27 mouse cellular contexts compared by ENCODE assay signal in genomic region chrX:112543115-112543514, GRCm38 (mm10). TPM values are rescaled to one million over a fixed set of nuclear protein-coding genes. Genes with fewer than 3 reads are reported as not detected.
DNase-seq lines count a peak whose midpoint lies in the region; ATAC-seq and TF ChIP-seq lines count a peak whose summit lies in the region.
"Had no signal": no experiment of that assay in that cellular context is flagged by ENCODE, and none has a peak within 500 bp of the region (broad histone marks: within the 10 kb centered on the region; RNA-seq: fewer than 3 reads in every experiment).

No protein-coding gene starts in this region.

- no peaks in the 10 kb centered on the region for H3K9me3 ChIP-seq in forebrain, postnatal 0 days (ENCODE audit: low read length)
- H3K9me3 ChIP-seq in forebrain, embryonic 14.5 days (replicated peaks; ENCODE audit: control insufficient read depth, low read length), result no peaks in the 10 kb centered on the region
- H3K9me3 ChIP-seq: heart, embryonic 10.5 days; hindbrain, embryonic 13.5 days; liver, embryonic 15.5 days; midbrain, embryonic 10.5 days had no signal

- H3K9ac ChIP-seq in forebrain, postnatal 0 days, result no peak overlapping the region
- no peak overlapping the region for H3K9ac ChIP-seq in forebrain, embryonic 14.5 days (ENCODE audit: low read length)
- H3K9ac ChIP-seq: hindbrain, embryonic 13.5 days; liver, embryonic 15.5 days had no signal

- intact Hi-C loops in left cerebral cortex, adult 2 months (cut with DNase I), result no loop called here

- 37% methylated on average over 1 of the region's 1 CpGs for WGBS in forebrain, postnatal 0 days
- WGBS in forebrain, embryonic 14.5 days, result 48% methylated on average over 1 of the region's 1 CpGs

- no peak overlapping the region for H3K27ac ChIP-seq in forebrain, postnatal 0 days (ENCODE audit: low read depth, low read length)
- H3K27ac ChIP-seq in forebrain, embryonic 14.5 days (ENCODE audit: low read depth, low read length), result no peak overlapping the region
- no peak overlapping the region for H3K27ac ChIP-seq in left cerebral cortex, adult 2 months
- H3K27ac ChIP-seq: heart, embryonic 10.5 days; hindbrain, embryonic 13.5 days; liver, embryonic 15.5 days; midbrain, embryonic 10.5 days had no signal

- H3K4me3 ChIP-seq in forebrain, postnatal 0 days (ENCODE audit: low read depth, low read length), result no peak overlapping the region
- H3K4me3 ChIP-seq in forebrain, embryonic 14.5 days (ENCODE audit: low read depth, low read length), result no peak overlapping the region
- H3K4me3 ChIP-seq in left cerebral cortex, adult 2 months, result no peak overlapping the region
- H3K4me3 ChIP-seq: heart, embryonic 10.5 days; hindbrain, embryonic 13.5 days; liver, embryonic 15.5 days; midbrain, embryonic 10.5 days; myocyte had no signal

- H3K27me3 ChIP-seq in forebrain, postnatal 0 days (ENCODE audit: insufficient read depth, low read length), result no peaks in the 10 kb centered on the region
- H3K27me3 ChIP-seq in forebrain, embryonic 14.5 days (replicated peaks; ENCODE audit: control insufficient read depth, insufficient read depth, low read length), result no peaks in the 10 kb centered on the region
- H3K27me3 ChIP-seq: hindbrain, embryonic 13.5 days; liver, embryonic 15.5 days had no signal

- TF ChIP-seq CTCF in forebrain, postnatal 0 days (IDR thresholded peaks at IDR 0.05; ENCODE audit: low read depth), result peak; percentile 21; the same call in 1 of the 2 replicates
- TF ChIP-seq CTCF in left cerebral cortex, adult 2 months (IDR thresholded peaks at IDR 0.05), result peak; percentile 16

- H3K4me2 ChIP-seq in forebrain, postnatal 0 days (ENCODE audit: low read depth), result no peak overlapping the region
- H3K4me2 ChIP-seq in forebrain, embryonic 14.5 days (ENCODE audit: low read length), result no peak overlapping the region
- H3K4me2 ChIP-seq: hindbrain, embryonic 13.5 days; liver, embryonic 15.5 days had no signal

- H3K4me1 ChIP-seq in forebrain, postnatal 0 days (ENCODE audit: insufficient read depth), result no peaks in the 10 kb centered on the region
- H3K4me1 ChIP-seq in forebrain, embryonic 14.5 days (ENCODE audit: control insufficient read depth, insufficient read depth, low read length), result no peaks in the 10 kb centered on the region
- H3K4me1 ChIP-seq: heart, embryonic 10.5 days; hindbrain, embryonic 13.5 days; liver, embryonic 15.5 days; midbrain, embryonic 10.5 days had no signal

- ATAC-seq in forebrain, postnatal 0 days, result no peak
- ATAC-seq in forebrain, embryonic 14.5 days, result no peak
- ATAC-seq: intestine, embryonic 16.5 days had no signal

- DNase-seq in forebrain, postnatal 0 days, result no peak
- no peak for DNase-seq in forebrain, embryonic 14.5 days (ENCODE audit: low spot score)
- DNase-seq in left cerebral cortex, adult 2 months (ENCODE audit: extremely low spot score in 1 of 2, low spot score in 2 of 2), result no peak
- no peak for DNase-seq in left cerebral cortex, adult 9 months (ENCODE audit: low spot score in 2 of 2)
- DNase-seq in thymus, postnatal 4 days, result peak; percentile 11
- DNase-seq in thymus, postnatal 14 days, result no peak
- no peak for DNase-seq in cerebellum, adult 8-10 months
- DNase-seq in layer of hippocampus, postnatal 14 days (ENCODE audit: low spot score in 2 of 2), result no peak
- DNase-seq: adrenal gland, postnatal 10 days; cerebellum, adult 11 months; cerebellum, postnatal 25 days; gastrocnemius, postnatal 25 days; heart, postnatal 10 days; kidney, postnatal 25 days; layer of hippocampus, postnatal 36 days; lung, postnatal 4 days had no signal

- H3K36me3 ChIP-seq in forebrain, postnatal 0 days (ENCODE audit: insufficient read depth), result no peaks in the 10 kb centered on the region
- H3K36me3 ChIP-seq in forebrain, embryonic 14.5 days (ENCODE audit: control insufficient read depth, insufficient read depth, low read length), result no peaks in the 10 kb centered on the region
- H3K36me3 ChIP-seq: heart, embryonic 10.5 days; hindbrain, embryonic 13.5 days; liver, embryonic 15.5 days; midbrain, embryonic 10.5 days had no signal

RNA-seq across cellular contexts. Expression of gene 2010106E10Rik, which starts 48.0 kb away (rescaled TPM):
- not detected in 2 replicates for total RNA-seq in forebrain, postnatal 0 days (2014; rRNA removed)
- polyA plus RNA-seq in forebrain, postnatal 0 days (2015; fragmentation: Nextera tagmentation; extraction: Ambion mirVana), result not detected in 2 replicates
- not detected in 2 replicates for polyA plus RNA-seq in forebrain, embryonic 14.5 days (2014; fragmentation: Nextera tagmentation; extraction: Ambion mirVana)
- not detected for total RNA-seq in left cerebral cortex, adult 2 months (2021)
- not detected for total RNA-seq in layer of hippocampus, postnatal 14 days (2021)
- total RNA-seq: adrenal gland, postnatal 10 days; gastrocnemius, postnatal 25 days; heart, postnatal 10 days; layer of hippocampus, postnatal 36 days; neutrophil, adult 5-6 weeks had no signal
- polyA plus RNA-seq: brain, embryonic 14.5 days; C2C12; embryonic facial prominence, embryonic 14.5 days; heart, embryonic 10.5 days; hindbrain, embryonic 13.5 days; limb, embryonic 11.5 days; liver, embryonic 15.5 days; midbrain, embryonic 10.5 days; myocyte had no signal

RNA-seq across cellular contexts. Expression of gene Zfp711, which starts 57.2 kb away (rescaled TPM):
- 34.7 and 40.9 TPM in 2 replicates for total RNA-seq in forebrain, postnatal 0 days (2014; rRNA removed)
- polyA plus RNA-seq in forebrain, postnatal 0 days (2015; fragmentation: Nextera tagmentation; extraction: Ambion mirVana), result 20.9 and 23.7 TPM in 2 replicates
- 26.9 and 33.5 TPM in 2 replicates for polyA plus RNA-seq in forebrain, embryonic 14.5 days (2014; fragmentation: Nextera tagmentation; extraction: Ambion mirVana)
- total RNA-seq in left cerebral cortex, adult 2 months (2021), result 10 to 100 TPM; 10.5 to 12.0 TPM
- 10 to 100 TPM; 14.8 to 16.7 TPM for total RNA-seq in layer of hippocampus, postnatal 14 days (2021)
- total RNA-seq: neutrophil, adult 5-6 weeks had no signal
- polyA plus RNA-seq: C2C12, myocyte had no signal
